Mouse (Mus musculus): Measurements from ENCODE around the gene Fbln5. TPM values are rescaled to one million over a fixed set of nuclear protein-coding genes. Genes with fewer than 3 reads are reported as not detected.

Gene Fbln5
- 24.0 TPM for polyA plus RNA-seq (2014; fragmentation: Illumina TruSeq; extraction: RNeasy Lipid Tissue Mini Kit (QIAGEN cat#74804); ENCODE audit: low read depth, low replicate concordance)

DNA sequence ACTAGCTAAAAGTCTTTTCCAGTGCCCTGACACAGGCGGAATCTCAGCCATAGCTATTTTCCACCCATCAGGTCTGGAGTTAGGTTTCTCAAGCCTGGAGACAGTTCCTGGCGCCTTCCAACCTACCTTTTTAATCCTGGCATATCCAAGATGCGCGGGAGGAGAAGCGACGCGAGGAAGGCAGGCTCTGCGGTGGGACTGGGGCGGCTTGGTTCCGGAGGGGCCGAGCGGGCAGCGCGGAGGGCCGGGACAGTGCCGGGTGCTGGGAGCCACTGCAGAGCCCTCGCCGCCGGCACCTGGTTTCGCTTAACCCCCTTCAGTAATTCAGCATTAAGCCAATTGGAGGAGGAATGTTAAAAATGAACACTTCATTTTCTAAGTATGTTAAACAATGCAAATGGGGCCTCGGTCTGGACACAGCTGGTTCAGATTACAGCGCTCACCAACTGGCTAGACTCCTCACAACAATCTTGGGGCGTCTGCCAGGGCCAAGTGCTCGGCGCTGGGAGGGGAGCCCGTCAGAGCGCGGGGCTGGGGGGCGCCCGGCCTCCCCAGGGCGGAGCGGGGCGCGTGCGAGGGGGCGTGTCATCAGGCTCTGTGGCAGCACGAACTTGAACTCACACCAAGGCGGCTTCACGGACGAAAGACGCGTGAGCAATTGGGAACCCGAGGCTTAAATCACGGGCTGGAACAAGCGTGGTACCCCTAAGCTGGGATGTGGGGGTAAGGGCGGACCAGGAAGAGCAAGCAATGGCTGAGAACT lies at the start of gene Fbln5:
Gene Fbln5 (minus strand): TSS at position 448 of the 763 bp plus-strand sequence.

DNA sequence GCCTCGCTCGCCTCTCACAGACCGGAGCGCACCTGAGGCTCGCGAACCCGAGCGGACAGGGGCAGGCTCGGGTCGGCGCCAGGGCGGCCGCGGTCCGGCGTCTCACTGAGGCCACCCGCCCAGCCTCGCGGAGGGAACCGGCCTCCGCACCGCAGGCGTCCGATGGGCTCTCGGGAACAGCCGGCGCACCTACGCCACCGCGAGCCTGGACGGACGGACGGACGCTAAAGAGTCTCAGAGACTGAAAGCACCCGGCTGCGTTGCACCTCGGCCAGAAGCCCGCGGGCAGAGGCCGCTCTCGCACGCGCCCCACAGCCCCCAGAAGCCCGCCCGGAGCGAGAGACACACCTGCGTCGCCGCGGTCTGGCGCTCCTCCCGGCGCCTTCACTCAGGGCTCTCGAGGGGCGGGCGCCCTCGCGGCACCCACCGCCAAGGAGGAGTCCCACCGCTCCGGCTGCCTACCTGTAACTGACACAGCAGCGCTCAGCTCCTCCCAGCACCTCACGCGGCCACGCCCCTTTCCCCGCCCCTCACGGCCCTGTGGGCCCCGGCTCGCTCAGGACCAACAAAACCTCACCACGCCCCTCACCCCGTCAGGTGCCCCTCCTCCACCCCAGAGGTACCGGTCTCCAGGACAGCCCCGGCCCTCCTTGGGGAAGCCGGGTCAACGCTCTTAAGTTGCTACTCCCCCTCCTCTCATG lies 100.7 kb downstream of the Fbln5 start, which contains the start of gene Tc2n:
Gene Tc2n (minus strand): TSS at position 470 of the 701 bp plus-strand sequence.

Other genes with a start within 250 kb of the Fbln5 start
- gene Tc2n, start 100.5 kb downstream of the Fbln5 start, polyA plus RNA-seq (2014; fragmentation: Illumina TruSeq; extraction: RNeasy Lipid Tissue Mini Kit (QIAGEN cat#74804); ENCODE audit: low read depth, low replicate concordance): 1.1 TPM
- 65.8 TPM for gene Trip11, start 94.2 kb upstream of the Fbln5 start, polyA plus RNA-seq (2014; fragmentation: Illumina TruSeq; extraction: RNeasy Lipid Tissue Mini Kit (QIAGEN cat#74804); ENCODE audit: low read depth, low replicate concordance)
- gene Atxn3, start 139.2 kb upstream of the Fbln5 start, polyA plus RNA-seq (2014; fragmentation: Illumina TruSeq; extraction: RNeasy Lipid Tissue Mini Kit (QIAGEN cat#74804); ENCODE audit: low read depth, low replicate concordance): 45.4 TPM
- gene Cpsf2, start 156.9 kb upstream of the Fbln5 start, polyA plus RNA-seq (2014; fragmentation: Illumina TruSeq; extraction: RNeasy Lipid Tissue Mini Kit (QIAGEN cat#74804); ENCODE audit: low read depth, low replicate concordance): 59.7 TPM